8 mouse cellular contexts compared by ENCODE assay signal in the genomic region with DNA sequence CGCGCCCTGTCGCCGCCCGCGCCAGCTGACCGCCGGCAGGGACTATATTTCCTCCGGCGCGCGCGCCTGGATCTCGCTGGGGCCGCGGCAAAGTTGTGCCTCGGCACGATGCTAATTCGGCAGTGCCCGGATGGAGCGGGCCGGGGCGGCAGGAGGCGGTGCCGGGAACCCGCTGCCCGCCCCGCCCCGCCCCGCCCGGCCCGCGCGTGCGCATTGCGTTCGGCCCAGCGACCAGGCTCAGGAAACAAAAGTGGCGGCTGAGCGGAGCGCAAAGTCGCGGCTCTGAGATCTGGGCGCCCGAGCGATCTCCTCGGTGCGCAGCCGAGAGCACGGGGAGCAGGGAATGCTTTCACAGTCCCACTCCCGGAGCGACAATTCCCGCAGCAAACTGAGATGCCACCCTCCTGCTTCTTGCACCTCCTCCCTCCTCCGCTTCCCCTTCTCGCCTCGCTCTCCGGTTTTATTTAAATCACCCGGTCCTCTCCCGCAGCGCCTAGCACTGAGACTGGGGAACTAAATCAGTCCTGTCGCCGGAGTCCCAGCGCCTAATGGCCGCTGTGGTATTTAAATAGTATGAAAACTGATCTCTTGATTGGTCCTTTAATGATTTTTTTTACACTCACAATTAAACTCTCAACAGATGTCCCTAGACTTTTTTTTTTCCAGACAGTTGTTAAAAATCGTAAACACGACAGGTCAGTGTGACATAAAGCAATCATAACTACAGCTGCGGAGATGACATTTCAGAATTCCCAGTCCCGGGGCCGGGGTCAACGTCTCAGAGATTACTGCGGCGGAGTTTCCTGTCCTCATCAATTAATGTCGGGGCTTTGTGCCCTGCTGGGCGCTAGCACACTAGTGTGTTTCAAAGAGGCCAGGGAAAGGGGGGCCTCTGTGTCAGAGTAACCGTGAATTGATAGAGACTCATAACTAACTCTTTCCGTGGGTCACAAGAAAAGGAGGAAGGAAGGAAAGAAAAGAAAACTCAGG. TPM values are rescaled to one million over a fixed set of nuclear protein-coding genes. Genes with fewer than 3 reads are reported as not detected.
DNase-seq lines count a peak whose midpoint lies in the region; ATAC-seq lines count a peak whose summit lies in the region.

A gene (minus strand): TSS at position 44 of the 990 bp plus-strand sequence.

- ATAC-seq in activated CD4-positive, CD25-positive, alpha-beta regulatory T cell, adult 4 months: peak; percentile 61

- DNase-seq in cerebellum, postnatal 36 days: peak; percentile 91 to 94
- DNase-seq in gastrocnemius, postnatal 10 days: peak; percentile 88
- DNase-seq in induced T-regulatory cell, adult 2 months (ENCODE audit: low read depth): peak; percentile 92
- DNase-seq in left cerebral cortex, postnatal 25 days (ENCODE audit: low spot score in 2 of 2): peak; percentile 89 to 90
- DNase-seq in mesoderm, embryonic 11.5 days (ENCODE audit: low read depth, low spot score): peak; percentile 88
- DNase-seq in right cerebral cortex, postnatal 36 days (ENCODE audit: low spot score in 2 of 2): peak; percentile 77 to 80
- DNase-seq in urinary bladder, postnatal 4 days (ENCODE audit: low spot score in 2 of 2): peak; percentile 73 to 82

- intact Hi-C loops in left cerebral cortex, postnatal 25 days (cut with DNase I): loop anchor here (1.0 to 2.0 kb wide), 2 partner anchors 16 to 67 kb away; a partner anchor contains a TSS

RNA-seq across cellular contexts. Expression of the gene that starts here (rescaled TPM):
- 1 to 10 TPM; 1.1 to 1.4 TPM for polyA plus RNA-seq in activated CD4-positive, CD25-positive, alpha-beta regulatory T cell, adult 4 months (2017; shearing (Covaris generic))
- total RNA-seq in gastrocnemius, postnatal 10 days (2021): 1 to 10 TPM; 1.1 to 1.2 TPM
- 10 to 100 TPM; 14.2 to 16.9 TPM for total RNA-seq in left cerebral cortex, postnatal 25 days (2021)

Comparison
In these comparisons a context has a peak if more than half of its experiments do, and no peak if none do; other contexts are left out.
1. Peak in every context shown above with its lines: DNase-seq and ATAC-seq.
2. RNA of the gene that starts here (total RNA-seq): 14.2 to 16.9 TPM in left cerebral cortex, postnatal 25 days; 1.1 to 1.2 TPM in gastrocnemius, postnatal 10 days; every median in the first group is over 4 times any median in the second.